Mouse (Mus musculus) kidney, embryonic 15.5 days (tissue): Measurements from ENCODE around the gene 1700030K09Rik. TPM values are rescaled to one million over a fixed set of nuclear protein-coding genes. Genes with fewer than 3 reads are reported as not detected.

Experiments
- ATAC-seq: fragments of 200-750 bp; cut with Nextera tagmentation; replicated peaks from 2 replicates; pipeline ENCODE4 v1.8.0; 2017; ENCODE audit warnings: moderate TSS enrichment; ENCODE audit not compliant: low FRiP score
- H3K27ac ChIP-seq: fragments of 300-500 bp; sonication (generic); 2 replicates; pipeline ENCODE4 v1.5.1; 2015; ENCODE audit warnings: mild to moderate bottlenecking, inconsistent platforms
- H3K27me3 ChIP-seq: fragments of 300-500 bp; sonication (generic); 2 replicates; pipeline ENCODE4 v1.6.1; 2015; ENCODE audit warnings: inconsistent platforms
- H3K36me3 ChIP-seq: fragments of 300-500 bp; sonication (generic); 2 replicates; pipeline ENCODE4 v1.6.1; 2015; ENCODE audit warnings: inconsistent platforms
- H3K4me1 ChIP-seq: fragments of 300-500 bp; sonication (generic); 2 replicates; pipeline ENCODE4 v1.6.1; 2015; ENCODE audit warnings: inconsistent platforms
- H3K4me2 ChIP-seq: fragments of 300-500 bp; sonication (generic); 2 replicates; pipeline ENCODE4 v1.6.1; 2015; ENCODE audit warnings: moderate library complexity, mild to moderate bottlenecking, inconsistent platforms
- H3K4me3 ChIP-seq: fragments of 300-500 bp; sonication (generic); replicated peaks from 2 replicates; pipeline ENCODE4 v1.5.1; 2015; ENCODE audit warnings: mild to moderate bottlenecking, inconsistent platforms
- H3K9ac ChIP-seq: fragments of 300-500 bp; sonication (generic); 2 replicates; pipeline ENCODE4 v1.6.1; 2015; ENCODE audit warnings: mild to moderate bottlenecking, inconsistent platforms
- H3K9me3 ChIP-seq: fragments of 300-500 bp; sonication (generic); replicated peaks from 2 replicates; pipeline ENCODE4 v1.6.1; 2016; ENCODE audit warnings: inconsistent platforms
- WGBS: fragments of 180-500 bp; shearing (Covaris S2); methylation state at CpG from one replicate; pipeline ENCODE4 v1.1.7; 2015; ENCODE audit warnings: mixed read lengths; 5-methylcytosine and 5-hydroxymethylcytosine counted together
- polyA plus RNA-seq: library from polyadenylated mRNA; unstranded; fragments of >200 nt; fragmentation: Nextera tagmentation; extraction: Ambion mirVana; gene quantifications from 2 replicates; pipeline ENCODE4 v1.2.1, GENCODE M21; 2015

Gene 1700030K09Rik
- 17.0 and 17.3 TPM in 2 replicates for polyA plus RNA-seq

GRCm38 (mm10) chr8:72443338-72443993 is at the start of gene 1700030K09Rik, which contains the start of gene Calr3:
Gene 1700030K09Rik (plus strand): TSS chr8:72443880.
Gene Calr3 (minus strand): TSS chr8:72443870.
- ATAC-seq: peak; percentile 100
- Histone ChIP-seq H3K4me1 (peaks cover 19% of the 10 kb centered on the region), H3K27me3 (no peaks in the 10 kb centered on the region), H3K9me3 (no peaks in the 10 kb centered on the region), H3K4me3 (peak within 1 kb of the TSS; percentile 50), H3K36me3 (peaks cover 11% of the 10 kb centered on the region), H3K27ac (no peak within 1 kb of the TSS), H3K4me2 (peak within 1 kb of the TSS; percentile 73), H3K9ac (peak within 1 kb of the TSS; percentile 61)
- 6% methylated on average over 34 of the region's 34 CpGs for WGBS

- ATAC-seq: no peak
- WGBS: 59% methylated on average over 1 of the region's 1 CpGs
Observed at GRCm38 (mm10) chr8:72401381-72401780, 42.3 kb upstream of the 1700030K09Rik start.

GRCm38 (mm10) chr8:72402981-72403380 is 40.7 kb upstream of the 1700030K09Rik start:
- H3K27me3 ChIP-seq: no peaks in the 10 kb centered on the region
- no peak for ATAC-seq
- H3K4me2 ChIP-seq: no peak overlapping the region
- no peaks in the 10 kb centered on the region for H3K9me3 ChIP-seq
- WGBS: 93% methylated on average over 3 of the region's 3 CpGs
- H3K4me1 ChIP-seq: peaks cover 10% of the 10 kb centered on the region
- H3K9ac ChIP-seq: no peak overlapping the region
- H3K27ac ChIP-seq: no peak overlapping the region
- peaks cover 20% of the 10 kb centered on the region for H3K36me3 ChIP-seq
- H3K4me3 ChIP-seq: no peak overlapping the region

More at GRCm38 (mm10) chr8:72401381-72401780, 42.3 kb upstream of the 1700030K09Rik start:
- Histone ChIP-seq H3K27me3 (no peaks in the 10 kb centered on the region), H3K9ac (no peak overlapping the region), H3K4me2 (no peak overlapping the region), H3K4me1 (peaks cover 10% of the 10 kb centered on the region), H3K4me3 (no peak overlapping the region), H3K27ac (no peak overlapping the region), H3K36me3 (peaks cover 36% of the 10 kb centered on the region), H3K9me3 (no peaks in the 10 kb centered on the region)

- Histone ChIP-seq H3K9ac (no peak overlapping the region), H3K4me2 (no peak overlapping the region), H3K4me1 (peaks cover 4% of the 10 kb centered on the region), H3K4me3 (no peak overlapping the region), H3K27me3 (no peaks in the 10 kb centered on the region), H3K9me3 (no peaks in the 10 kb centered on the region), H3K36me3 (peaks cover 8% of the 10 kb centered on the region), H3K27ac (no peak overlapping the region)
- no peak for ATAC-seq
- 85% methylated on average over 1 of the region's 1 CpGs for WGBS
Observed at GRCm38 (mm10) chr8:72407878-72408277, 35.8 kb upstream of the 1700030K09Rik start.

- ATAC-seq: no peak
- 49% methylated on average over 3 of the region's 3 CpGs for WGBS
- Histone ChIP-seq H3K4me1 (peaks cover 10% of the 10 kb centered on the region), H3K27ac (no peak overlapping the region), H3K36me3 (peaks cover 16% of the 10 kb centered on the region), H3K4me3 (no peak overlapping the region), H3K4me2 (no peak overlapping the region), H3K9me3 (no peaks in the 10 kb centered on the region), H3K9ac (no peak overlapping the region), H3K27me3 (no peaks in the 10 kb centered on the region)
Observed at GRCm38 (mm10) chr8:72409443-72409842, 34.2 kb upstream of the 1700030K09Rik start.

- no peak overlapping the region for H3K4me3 ChIP-seq
- H3K4me1 ChIP-seq: peaks cover 43% of the 10 kb centered on the region
- H3K4me2 ChIP-seq: no peak overlapping the region
- peak; percentile 82 for ATAC-seq
- H3K9ac ChIP-seq: no peak overlapping the region
- no peaks in the 10 kb centered on the region for H3K9me3 ChIP-seq
- H3K27ac ChIP-seq: no peak overlapping the region
- peaks cover 23% of the 10 kb centered on the region for H3K36me3 ChIP-seq
- H3K27me3 ChIP-seq: no peaks in the 10 kb centered on the region
- WGBS: 86% methylated on average over 7 of the region's 7 CpGs
Observed at GRCm38 (mm10) chr8:72413839-72414238, 29.8 kb upstream of the 1700030K09Rik start.

GRCm38 (mm10) chr8:72415252-72415651 is 28.4 kb upstream of the 1700030K09Rik start:
- H3K27ac ChIP-seq: no peak overlapping the region
- 70% methylated on average over 2 of the region's 2 CpGs for WGBS
- peaks cover 26% of the 10 kb centered on the region for H3K36me3 ChIP-seq
- no peaks in the 10 kb centered on the region for H3K9me3 ChIP-seq
- no peak for ATAC-seq
- no peaks in the 10 kb centered on the region for H3K27me3 ChIP-seq
- H3K4me3 ChIP-seq: no peak overlapping the region
- H3K4me2 ChIP-seq: no peak overlapping the region
- H3K4me1 ChIP-seq: peaks cover 53% of the 10 kb centered on the region
- H3K9ac ChIP-seq: no peak overlapping the region

- Histone ChIP-seq H3K27me3 (no peaks in the 10 kb centered on the region), H3K4me1 (peaks cover 62% of the 10 kb centered on the region), H3K9ac (no peak overlapping the region), H3K4me3 (no peak overlapping the region), H3K4me2 (no peak overlapping the region), H3K9me3 (no peaks in the 10 kb centered on the region), H3K36me3 (0 out of 2 replicates have a peak, but pooled peaks cover 16% of the 10 kb centered on the region), H3K27ac (no peak overlapping the region)
- 95% methylated on average over 4 of the region's 4 CpGs for WGBS
- no peak for ATAC-seq
Observed at GRCm38 (mm10) chr8:72418073-72418472, 25.6 kb upstream of the 1700030K09Rik start.

GRCm38 (mm10) chr8:72420571-72421361 is 22.9 kb upstream of the 1700030K09Rik start:
- peak overlapping the region; percentile 85 for H3K9ac ChIP-seq
- H3K9me3 ChIP-seq: no peaks in the 10 kb centered on the region
- WGBS: 1% methylated on average over 73 of the region's 73 CpGs
- peak overlapping the region; percentile 87 for H3K27ac ChIP-seq
- peak overlapping the region; percentile 82 for H3K4me2 ChIP-seq
- 0 out of 2 replicates have a peak, but pooled peaks cover 9% of the 10 kb centered on the region for H3K36me3 ChIP-seq
- H3K27me3 ChIP-seq: no peaks in the 10 kb centered on the region
- ATAC-seq: peak; percentile 63
- H3K4me3 ChIP-seq: peak overlapping the region; percentile 87
- peaks cover 46% of the 10 kb centered on the region for H3K4me1 ChIP-seq

- H3K9ac ChIP-seq: peak within 1 kb of the TSS; percentile 85
- H3K27ac ChIP-seq: peak within 1 kb of the TSS; percentile 90
- 0 out of 2 replicates have a peak, but pooled peaks cover 9% of the 10 kb centered on the region for H3K36me3 ChIP-seq
- no peaks in the 10 kb centered on the region for H3K27me3 ChIP-seq
- WGBS: under 1% methylated on average over 48 of the region's 48 CpGs
- peak within 1 kb of the TSS; percentile 82 for H3K4me2 ChIP-seq
- no peaks in the 10 kb centered on the region for H3K9me3 ChIP-seq
- peak within 1 kb of the TSS; percentile 87 for H3K4me3 ChIP-seq
- peaks cover 45% of the 10 kb centered on the region for H3K4me1 ChIP-seq
- peak; percentile 98 for ATAC-seq
Observed at GRCm38 (mm10) chr8:72421362-72422335, 22.0 kb upstream of the 1700030K09Rik start, which contains the start of gene Eps15l1. Gene Eps15l1 (minus strand): TSS chr8:72421460.

- no peaks in the 10 kb centered on the region for H3K9me3 ChIP-seq
- H3K27ac ChIP-seq: no peak overlapping the region
- ATAC-seq: no peak
- 76% methylated on average over 1 of the region's 1 CpGs for WGBS
- H3K4me2 ChIP-seq: no peak overlapping the region
- H3K4me3 ChIP-seq: no peak overlapping the region
- H3K4me1 ChIP-seq: peaks cover 32% of the 10 kb centered on the region
- H3K27me3 ChIP-seq: no peaks in the 10 kb centered on the region
- H3K9ac ChIP-seq: no peak overlapping the region
- 0 out of 2 replicates have a peak, but pooled peaks cover 8% of the 10 kb centered on the region for H3K36me3 ChIP-seq
Observed at GRCm38 (mm10) chr8:72422926-72423325, 20.8 kb upstream of the 1700030K09Rik start.
